Mouse (Mus musculus): ENCODE data around the gene Eif5a.

GRCm38 (mm10) chr11:69970222-69970621 is 48.5 kb upstream of the Eif5a start:
- TF ChIP-seq CTCF (IDR thresholded peaks at IDR 0.05; ENCODE audit: low read depth, low read length), result no peak
- TF ChIP-seq GATA1 (IDR thresholded peaks at IDR 0.05; ENCODE audit: borderline replicate concordance, low read length), result no peak
- TF ChIP-seq GATA2 (IDR thresholded peaks at IDR 0.05; ENCODE audit: borderline replicate concordance, low read depth, low read length), result no peak
- TF ChIP-seq POLR2AphosphoS5 (IDR thresholded peaks at IDR 0.05; ENCODE audit: insufficient replicate concordance, low read depth, low read length), result no peak
